Mouse (Mus musculus): Measurements from ENCODE around the gene St7.

DNA sequence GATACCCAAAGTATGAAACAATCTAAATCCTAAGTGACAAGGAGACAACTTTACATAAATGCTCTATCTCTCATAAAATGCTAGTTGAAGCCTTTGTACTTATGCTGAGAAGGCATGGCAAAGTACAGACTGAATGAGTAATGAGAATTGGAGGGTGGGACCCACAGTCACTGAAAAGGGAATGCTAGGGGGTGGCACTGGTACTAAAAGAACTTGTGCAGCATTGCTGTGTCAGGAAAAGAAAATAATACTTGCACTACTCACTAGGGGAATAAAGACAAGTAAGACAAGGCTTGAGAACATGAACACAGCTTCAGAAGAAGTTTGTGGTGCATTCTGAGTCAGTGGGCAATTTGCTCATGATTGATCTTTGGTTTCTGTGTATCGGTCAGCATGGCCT lies 90.8 kb downstream of the St7 start:
- TF ChIP-seq CTCF (conservative IDR thresholded peaks at IDR 0.05; ENCODE audit: low read length): no peak
- no peak for TF ChIP-seq NANOG (IDR thresholded peaks at IDR 0.05; ENCODE audit: borderline replicate concordance, low read length)

Data from E14TG2a.4 (cell line).